Mouse (Mus musculus): ENCODE results near the gene Slc26a11. TPM values are rescaled to one million over a fixed set of nuclear protein-coding genes. Genes with fewer than 3 reads are reported as not detected.

Slc26a11 gene
- total RNA-seq (2015; ENCODE audit: low replicate concordance) = 0.84 TPM in 1 of 2 replicates, not detected in the other
- total RNA-seq (2017; ENCODE audit: low replicate concordance) = not detected in 2 replicates

DNA sequence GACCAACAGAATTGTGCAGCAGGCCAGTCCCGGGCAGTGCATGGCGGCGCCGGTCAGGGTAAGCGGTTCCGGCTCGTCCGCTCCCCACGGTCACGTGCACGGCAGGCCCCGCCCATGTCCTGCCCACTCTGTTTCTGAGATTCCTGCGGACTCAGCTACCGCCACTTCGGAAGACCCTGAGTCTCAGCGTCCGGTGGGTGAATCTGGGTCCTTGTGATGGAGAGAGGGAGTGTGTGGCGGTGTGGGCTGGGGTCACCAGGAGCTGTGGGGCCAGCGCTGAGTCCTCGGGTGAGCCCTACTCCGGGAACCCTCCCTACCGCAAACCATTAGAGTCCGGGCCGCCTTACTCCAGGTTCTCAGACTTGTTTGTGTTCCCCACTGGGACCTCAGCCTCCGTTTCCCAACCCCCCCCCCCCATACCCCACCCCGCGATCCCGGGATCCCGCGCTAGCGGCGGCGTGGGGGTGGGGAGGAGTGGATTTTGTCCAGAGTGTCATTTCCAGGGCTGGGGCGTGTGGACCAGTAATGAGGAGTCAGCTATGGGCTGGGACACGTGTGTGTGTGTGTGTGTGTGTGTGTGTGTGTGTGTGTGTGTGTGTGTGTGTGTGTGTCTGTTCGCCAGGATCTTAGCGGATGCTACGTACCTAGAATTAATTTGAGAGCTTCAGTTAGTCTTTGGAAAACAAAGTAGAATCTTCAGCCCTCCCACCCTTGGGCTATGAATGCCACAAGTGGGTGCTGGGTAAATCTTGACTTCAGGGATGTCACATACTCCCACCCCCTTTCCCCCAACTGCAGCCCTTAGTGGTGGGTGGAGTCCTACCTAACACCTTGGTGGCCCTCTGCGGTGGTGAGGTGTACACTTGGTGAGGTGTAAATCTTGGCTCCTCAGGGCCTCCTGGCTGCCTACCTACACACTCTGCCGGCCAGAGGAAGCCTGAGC lies at the start of gene Slc26a11, which contains the start of gene Sgsh:
Gene Slc26a11, plus strand, starts transcription at position 115 of the 943 bp plus-strand sequence.
Gene Sgsh, minus strand, starts transcription at position 94 of the 943 bp plus-strand sequence.
- ATAC-seq (replicated peaks; ENCODE audit: low FRiP score, poor library complexity, severe bottlenecking) = peak; percentile 86

DNA sequence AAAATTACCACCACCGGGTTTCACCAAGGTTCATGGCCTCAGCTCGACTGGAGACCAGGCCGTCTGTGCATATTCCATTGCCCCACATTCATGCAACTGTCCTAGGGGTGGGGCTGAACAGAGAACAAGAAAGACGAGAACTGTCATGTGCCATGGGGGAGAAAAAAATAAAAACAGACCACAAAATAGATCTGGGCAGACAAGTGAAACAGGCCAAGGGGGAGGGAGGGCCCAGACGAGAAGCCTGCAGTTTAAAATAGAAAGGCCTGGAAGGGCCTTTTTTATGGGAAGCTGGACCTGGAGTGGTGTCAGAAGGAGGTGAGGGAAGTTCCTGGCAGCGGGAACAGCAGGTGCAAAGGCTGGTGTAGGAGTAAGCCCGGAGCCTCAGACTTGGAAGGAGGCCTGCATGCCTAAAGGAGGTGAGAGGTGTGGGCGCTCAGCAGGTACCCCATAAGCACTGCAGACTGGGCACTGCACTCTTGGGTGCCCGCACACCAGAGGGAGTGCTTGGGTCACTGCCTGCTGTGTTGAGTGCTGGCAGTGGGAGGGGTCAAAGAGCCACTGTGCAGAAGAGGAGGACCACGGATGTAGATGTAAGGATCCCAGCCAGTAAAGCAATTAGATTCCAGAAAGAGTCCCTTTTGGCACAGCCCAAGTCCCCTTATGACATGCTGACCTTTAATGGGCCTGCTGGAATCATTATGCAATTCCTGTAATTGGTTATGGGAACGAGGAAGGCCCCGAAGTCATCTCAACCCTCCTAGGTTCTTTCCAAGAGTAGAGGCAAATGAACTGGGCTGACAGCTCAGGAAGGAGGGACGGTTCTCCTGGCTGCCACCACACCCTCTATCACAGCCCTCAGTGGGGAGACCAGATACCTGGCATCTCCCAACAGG lies 48.3 kb upstream of the Slc26a11 start:
- no peak for ATAC-seq (replicated peaks; ENCODE audit: low FRiP score, poor library complexity, severe bottlenecking)

DNA sequence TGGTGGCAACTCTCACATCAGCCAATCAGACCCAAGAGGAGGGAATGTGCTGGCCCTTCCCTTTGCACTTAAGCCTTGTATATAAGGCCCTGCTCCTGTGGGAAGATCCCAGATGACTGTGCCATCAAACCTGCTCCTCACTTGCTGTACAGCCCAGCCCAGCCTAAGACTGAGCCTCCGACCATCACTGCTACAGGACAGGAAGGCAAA lies 47.8 kb upstream of the Slc26a11 start, which contains the start of gene Card14:
Gene Card14, plus strand, starts transcription at position 111 of the 210 bp plus-strand sequence.
- no peak for ATAC-seq (replicated peaks; ENCODE audit: low FRiP score, poor library complexity, severe bottlenecking)

DNA sequence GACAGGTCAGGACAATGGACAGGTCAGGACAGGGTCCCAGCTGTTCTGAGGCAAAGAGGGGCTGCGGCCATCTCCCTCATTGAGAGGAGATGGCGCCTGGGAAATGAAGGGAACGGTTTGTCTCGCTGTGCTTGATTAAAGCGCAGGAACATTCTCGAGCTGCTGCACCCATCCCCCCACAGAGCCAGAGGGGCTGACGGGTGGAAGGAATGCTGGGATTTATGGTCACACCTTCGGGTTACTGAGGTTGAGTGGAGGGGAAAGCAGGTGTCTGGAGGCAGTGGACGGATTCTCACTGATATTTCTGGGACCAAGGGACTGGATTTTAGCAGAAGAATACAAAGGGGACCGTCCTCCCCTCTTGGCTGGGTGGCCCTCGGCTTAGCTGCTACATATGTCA lies 47.4 kb upstream of the Slc26a11 start:
- no peak for ATAC-seq (replicated peaks; ENCODE audit: low FRiP score, poor library complexity, severe bottlenecking)

DNA sequence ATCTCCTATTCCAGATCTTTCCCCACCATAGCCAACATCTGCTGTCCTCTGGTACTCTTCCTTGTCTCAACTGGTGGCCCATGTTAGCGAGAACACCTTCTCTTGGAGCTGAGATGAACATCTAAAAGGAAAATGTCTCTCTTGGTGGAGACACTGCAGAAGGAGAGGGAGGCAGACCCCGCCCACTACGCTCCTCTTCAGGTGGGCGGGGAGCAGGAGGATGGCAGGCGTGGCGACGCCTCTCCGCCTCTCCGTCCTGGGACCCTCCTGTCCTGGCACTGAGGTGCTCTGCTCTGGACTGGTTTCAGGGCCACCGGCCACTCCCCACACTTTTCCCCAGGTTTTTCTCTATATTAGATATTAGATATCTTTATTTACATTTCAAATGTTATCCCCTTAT lies 44.7 kb upstream of the Slc26a11 start:
- ATAC-seq (replicated peaks; ENCODE audit: low FRiP score, poor library complexity, severe bottlenecking) = no peak

DNA sequence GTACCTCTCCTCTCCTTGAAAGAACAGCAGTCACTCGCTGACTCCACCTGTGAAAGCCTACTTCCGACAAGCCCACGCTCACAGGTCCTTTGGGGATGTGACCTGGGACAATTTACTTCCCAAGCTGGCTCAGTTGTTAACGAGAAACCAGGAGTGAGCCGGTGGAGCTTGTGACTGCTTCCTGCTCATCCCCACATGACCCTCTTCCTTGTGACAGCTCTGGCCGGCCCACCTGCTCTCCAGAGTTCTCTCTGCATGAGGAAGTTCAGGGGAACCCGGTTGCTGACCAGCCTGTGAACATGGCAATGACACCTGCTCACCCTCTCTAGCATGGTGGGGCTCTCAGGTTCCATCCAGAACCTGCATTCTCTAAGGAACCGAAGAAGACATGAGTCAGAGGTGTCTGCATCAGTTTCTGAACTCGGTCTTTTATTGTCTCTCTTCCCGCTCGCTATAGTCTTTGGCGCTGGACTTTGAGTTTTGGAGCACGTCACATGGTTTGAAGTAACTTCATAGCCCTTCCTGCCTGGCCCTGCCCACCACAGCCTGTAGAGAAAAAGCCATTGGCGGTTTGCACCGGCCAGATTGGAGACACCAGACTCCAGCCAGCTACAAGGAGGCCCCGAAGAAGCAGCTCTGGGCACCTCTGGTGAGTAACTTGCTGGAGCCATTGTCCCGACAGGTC lies 41.0 kb upstream of the Slc26a11 start:
- 0 out of 2 replicates have a peak, but pooled peaks have one; percentile 13 for ATAC-seq (replicated peaks; ENCODE audit: low FRiP score, poor library complexity, severe bottlenecking)

DNA sequence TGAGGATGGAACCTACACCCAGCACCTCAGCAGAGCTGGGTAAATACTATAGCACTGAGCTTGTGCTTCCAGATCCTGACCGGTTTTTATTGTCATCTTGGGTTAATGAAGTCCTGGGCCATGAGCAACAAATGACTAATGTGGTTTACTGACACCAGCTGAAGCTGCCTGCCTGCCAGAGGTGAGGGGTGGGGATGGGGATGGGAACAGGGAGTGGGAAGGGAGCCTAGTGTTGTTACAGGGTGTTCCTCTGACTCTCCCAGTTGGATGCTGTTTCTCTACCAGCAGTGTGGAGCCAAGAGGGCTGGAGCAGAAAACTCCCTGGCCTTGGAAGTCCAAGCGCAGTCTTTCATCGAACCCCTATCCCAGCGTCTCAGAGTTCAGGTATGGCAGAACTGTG lies 38.6 kb upstream of the Slc26a11 start:
- no peak for ATAC-seq (replicated peaks; ENCODE audit: low FRiP score, poor library complexity, severe bottlenecking)

DNA sequence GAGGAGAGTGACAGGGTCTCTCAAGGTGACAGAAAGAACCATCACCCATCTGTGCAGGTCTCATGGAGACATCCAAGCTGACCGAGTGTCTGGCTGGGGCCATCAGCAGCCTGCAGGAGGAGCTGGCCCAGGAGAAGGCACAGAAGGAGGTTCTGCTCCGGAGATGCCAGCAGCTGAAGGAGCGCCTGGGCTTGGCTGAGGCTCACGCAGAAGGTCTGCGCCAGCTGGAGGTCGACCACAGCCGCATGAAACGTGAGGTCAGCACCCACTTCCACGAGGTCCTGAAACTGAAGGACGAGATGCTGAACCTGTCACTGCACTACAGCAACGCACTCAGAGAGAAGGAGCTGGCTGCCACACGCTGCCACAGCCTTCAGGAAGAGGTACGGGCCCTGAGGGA lies 32.8 kb upstream of the Slc26a11 start:
- ATAC-seq (replicated peaks; ENCODE audit: low FRiP score, poor library complexity, severe bottlenecking) = no peak

DNA sequence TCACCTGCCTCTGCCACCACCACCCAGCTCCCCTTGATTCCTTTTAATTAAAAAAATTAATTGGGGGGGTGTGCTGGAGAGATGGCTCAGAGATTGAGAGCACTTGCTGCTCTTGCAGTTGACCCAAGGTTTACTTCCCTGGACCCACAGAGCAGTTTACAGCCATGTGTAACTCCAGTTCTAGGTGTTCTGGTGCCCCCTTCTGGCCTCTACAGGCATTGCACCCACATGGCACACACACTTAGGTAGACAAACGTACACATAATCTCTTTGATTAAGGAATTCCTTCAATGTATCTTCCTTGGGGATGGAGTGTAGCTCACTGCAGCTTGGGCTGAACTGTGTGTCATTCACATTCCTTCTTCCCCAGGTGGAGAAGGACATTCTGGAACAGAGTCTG lies 30.3 kb upstream of the Slc26a11 start:
- no peak for ATAC-seq (replicated peaks; ENCODE audit: low FRiP score, poor library complexity, severe bottlenecking)

DNA sequence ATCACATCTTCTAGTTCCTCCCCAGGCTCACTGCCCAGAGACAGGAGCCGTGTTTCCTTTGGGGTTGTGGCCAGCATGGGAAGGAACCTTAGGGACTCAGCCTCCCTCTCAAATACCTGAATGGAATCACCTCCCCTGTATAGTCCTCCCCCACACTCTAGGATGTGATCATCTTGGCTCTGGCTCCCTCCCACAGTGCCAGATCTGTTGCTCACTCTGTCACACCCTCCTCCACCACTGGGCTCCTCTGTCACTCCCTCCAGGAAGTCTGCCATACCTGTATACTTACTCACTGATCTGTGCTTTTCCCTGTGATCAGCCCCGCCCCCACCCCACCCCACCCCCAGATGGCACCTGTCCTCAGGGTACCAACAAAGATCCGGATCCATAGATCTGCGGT lies 24.8 kb upstream of the Slc26a11 start:
- ATAC-seq (replicated peaks; ENCODE audit: low FRiP score, poor library complexity, severe bottlenecking) = no peak

DNA sequence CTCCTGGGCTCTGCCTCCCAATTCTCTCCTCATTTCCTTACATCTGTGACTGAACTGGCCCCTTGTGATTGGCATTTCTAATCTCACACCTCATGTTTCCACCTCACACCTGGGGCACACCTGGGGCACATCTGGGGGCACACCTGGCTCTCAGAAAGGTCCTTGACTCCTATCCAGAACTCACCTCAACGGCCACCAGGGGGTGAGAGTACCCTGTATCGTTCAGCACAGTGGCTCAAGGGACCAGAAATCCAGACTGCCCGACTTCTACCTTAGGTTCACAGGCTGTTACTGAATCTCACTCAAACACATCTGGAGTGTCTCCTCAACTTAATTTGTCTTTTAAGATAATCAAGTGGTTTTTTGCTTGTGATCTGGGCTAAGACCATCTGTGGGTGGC lies 23.4 kb upstream of the Slc26a11 start:
- no peak for ATAC-seq (replicated peaks; ENCODE audit: low FRiP score, poor library complexity, severe bottlenecking)

DNA sequence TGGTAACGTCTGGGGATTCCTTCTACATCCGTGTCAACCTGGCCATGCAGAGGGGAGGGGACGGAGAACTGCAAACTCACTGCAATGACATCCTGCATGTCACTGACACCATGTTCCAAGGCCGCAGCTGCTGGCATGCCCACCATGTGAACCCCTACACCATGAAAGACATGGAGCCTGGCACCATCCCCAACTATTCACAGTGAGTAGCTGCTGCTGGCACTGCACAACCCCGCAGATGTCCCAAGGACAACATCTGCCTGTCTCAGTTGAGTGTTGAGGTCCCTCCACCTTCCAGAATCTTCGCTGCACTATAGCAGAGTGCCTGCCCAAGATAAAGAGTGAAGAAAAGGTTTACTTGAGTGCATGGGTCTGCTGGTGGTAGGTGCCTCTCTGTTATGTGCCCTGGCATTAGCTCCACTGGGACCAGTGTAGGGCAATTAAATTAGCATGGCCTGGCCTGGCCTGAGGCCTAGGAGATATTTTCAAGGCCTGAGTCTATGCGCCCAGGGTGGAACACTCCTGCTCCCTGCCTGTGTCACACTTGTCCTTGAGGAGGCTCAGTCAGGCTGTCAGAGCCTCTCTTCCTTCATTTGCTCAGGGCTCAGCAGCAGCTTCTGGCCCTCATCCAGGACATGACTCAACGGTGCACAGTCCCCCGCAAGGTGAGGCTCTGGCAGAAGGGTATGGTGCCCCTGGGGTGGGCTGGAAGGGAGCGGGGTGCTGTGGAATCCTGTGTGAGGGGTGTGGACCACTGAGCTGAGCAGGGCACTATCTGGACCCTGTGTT lies 16.9 kb upstream of the Slc26a11 start:
- no peak for ATAC-seq (replicated peaks; ENCODE audit: low FRiP score, poor library complexity, severe bottlenecking)

DNA sequence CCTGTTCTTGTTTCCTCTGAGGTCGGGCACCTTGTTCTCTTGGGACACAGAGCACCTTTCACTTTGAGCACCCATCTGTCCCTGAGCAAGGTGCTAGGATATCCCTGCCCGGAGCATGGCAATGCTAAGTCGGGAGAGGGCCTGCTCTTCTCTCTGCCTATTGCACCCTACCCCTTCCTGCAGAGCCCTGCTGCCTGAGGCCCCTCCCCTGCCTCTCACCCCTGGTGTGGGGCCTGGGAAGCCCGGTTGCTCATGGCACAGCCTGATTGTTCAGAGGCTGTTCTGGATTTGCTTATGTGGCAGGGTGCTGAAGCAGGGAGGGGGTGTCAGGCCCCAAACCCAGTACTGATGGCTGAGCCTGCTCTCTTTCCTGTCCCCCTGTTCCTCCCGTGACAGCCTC lies 16.2 kb upstream of the Slc26a11 start:
- no peak for ATAC-seq (replicated peaks; ENCODE audit: low FRiP score, poor library complexity, severe bottlenecking)

DNA sequence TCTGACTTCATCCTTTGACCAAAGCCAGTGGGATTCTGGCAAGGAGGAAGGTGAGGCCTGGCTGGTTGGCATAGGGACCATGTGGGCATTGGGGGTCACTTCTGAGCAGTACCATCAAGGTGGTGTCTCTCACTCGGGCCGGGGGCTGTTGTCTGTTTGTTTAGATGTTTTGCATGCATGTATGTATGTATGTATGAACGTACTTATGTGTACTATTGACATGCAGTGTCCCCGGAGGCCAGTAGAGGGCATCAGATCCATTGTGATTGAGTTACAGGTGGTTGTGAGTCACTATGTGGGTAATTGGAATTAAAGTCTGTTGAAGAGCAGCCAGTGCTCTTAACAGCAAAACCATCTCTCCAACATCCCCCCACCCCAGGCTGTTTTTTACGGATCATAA lies 15.7 kb upstream of the Slc26a11 start:
- peak; percentile 59 for ATAC-seq (replicated peaks; ENCODE audit: low FRiP score, poor library complexity, severe bottlenecking)

DNA sequence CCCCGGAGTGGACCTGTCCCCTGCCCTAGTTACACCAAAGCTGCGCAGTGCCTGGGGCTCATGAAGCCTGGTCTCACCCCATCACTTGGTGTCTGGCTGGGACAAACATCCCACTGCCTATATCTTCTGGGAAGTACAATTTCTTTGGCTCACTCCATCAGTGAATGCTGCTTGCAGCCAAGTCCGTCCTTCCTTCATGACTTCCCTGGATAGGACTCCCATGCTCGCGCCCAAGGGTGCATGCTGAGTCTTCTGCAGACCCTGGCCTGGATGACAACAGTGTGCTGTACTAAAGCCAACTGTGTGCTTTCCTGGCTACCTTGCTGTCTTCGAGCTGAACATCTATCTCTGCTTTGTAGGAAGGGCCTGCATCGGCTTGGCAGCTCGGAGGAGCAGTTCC lies 11.2 kb upstream of the Slc26a11 start:
- ATAC-seq (replicated peaks; ENCODE audit: low FRiP score, poor library complexity, severe bottlenecking) = no peak

DNA sequence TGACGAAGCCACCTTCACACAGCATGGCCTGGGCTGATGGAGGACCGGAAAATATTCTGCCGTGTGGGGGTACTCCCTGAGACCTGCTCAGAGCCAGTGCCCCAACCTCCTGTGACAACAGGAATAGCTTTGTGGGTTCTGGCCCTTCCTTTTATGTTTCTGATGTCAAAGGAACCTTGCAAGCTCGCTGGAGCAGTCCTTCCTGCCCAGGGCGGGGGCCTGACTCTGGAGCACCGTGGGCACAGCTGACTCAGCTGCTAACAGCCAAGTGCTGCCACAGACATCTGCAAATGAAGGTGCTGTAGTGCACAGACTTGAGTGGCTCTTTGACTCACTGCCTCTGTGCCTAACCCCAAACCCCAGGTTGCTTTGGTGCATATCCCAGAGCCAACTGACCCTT lies 10.5 kb upstream of the Slc26a11 start:
- no peak for ATAC-seq (replicated peaks; ENCODE audit: low FRiP score, poor library complexity, severe bottlenecking)

DNA sequence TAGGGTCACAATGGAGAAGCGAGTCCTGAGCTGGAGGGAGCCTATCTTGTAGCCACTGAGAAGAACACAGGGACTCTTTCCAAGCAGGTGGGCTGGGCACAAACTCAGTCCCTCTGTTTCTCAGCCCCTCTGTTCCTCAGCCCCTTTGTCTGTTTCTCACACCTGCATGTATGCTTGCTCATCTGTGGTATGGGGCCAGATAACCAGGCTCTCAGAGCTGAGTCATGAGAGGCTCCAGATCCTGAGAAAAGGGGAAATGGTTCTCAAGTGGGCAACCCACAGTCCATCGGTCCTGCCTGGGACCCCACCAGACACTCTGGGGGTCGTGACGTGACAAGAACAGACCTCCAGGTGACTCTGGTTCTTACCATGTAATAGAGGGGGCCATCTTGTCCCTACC lies 8.2 kb upstream of the Slc26a11 start:
- ATAC-seq (replicated peaks; ENCODE audit: low FRiP score, poor library complexity, severe bottlenecking) = no peak

DNA sequence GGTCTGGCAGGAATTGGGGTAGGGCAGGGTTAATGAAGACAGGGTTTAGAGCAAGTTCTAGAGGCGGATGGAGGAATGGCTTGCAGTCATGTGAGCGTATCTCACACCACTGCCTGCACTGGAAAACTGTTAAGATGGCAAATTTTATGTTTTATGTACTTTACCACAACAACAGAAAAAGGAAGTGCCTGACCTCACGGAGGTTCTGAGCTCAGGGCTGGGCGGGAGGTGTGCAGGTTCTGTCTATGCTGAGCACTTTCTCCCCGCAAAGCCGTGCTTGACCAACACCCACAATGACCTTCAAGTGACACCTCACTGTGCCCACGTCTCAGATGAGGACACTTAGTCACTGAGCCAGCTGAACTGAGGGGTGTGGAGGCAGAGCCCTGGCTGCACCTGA lies 3.2 kb upstream of the Slc26a11 start:
- no peak for ATAC-seq (replicated peaks; ENCODE audit: low FRiP score, poor library complexity, severe bottlenecking)

DNA sequence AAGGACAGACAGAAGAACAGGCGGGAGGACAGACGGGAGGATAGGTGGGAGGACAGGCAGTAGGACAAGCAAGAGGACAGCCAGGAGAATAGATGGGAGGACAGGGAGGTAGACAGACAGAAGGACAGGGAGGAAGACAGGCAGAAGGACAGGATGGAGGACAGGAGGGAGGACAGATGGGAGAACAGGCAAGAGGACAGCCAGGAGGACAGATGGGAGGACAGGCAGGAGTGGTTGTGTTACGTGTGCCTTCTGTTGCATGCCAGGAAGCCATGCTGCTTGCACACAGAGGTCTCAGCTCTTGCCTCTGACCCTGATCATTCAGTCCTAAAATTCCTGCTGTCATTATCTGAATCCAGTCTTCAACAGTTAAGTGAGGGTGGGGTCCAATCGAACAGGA lies 1.4 kb upstream of the Slc26a11 start:
- ATAC-seq (replicated peaks; ENCODE audit: low FRiP score, poor library complexity, severe bottlenecking) = no peak

Measured in erythroid progenitor cell, adult 5-6 weeks (primary cell).